Mouse (Mus musculus): ENCODE results near the gene Trip6. TPM values are rescaled to one million over a fixed set of nuclear protein-coding genes. Genes with fewer than 3 reads are reported as not detected.

Gene Trip6
- polyA plus RNA-seq, 1 experiment from 2014 or later, result 112 TPM

Small RNA genes within 50 kb of the gene (microRNA-seq; reads per million reads assigned to microRNA genes)
- not detected for gene Mir7036 (ENCODE audit: borderline number of aligned reads)
- gene Mir8116 (ENCODE audit: borderline number of aligned reads), result not detected

Other genes with a start within 250 kb of the Trip6 start
- 0.38 and 0.51 TPM in 2 replicates for gene Serpine1, start 242.1 kb downstream of the Trip6 start, polyA plus RNA-seq (2015; fragmentation: Nextera tagmentation; extraction: Ambion mirVana)
- 7.8 and 8.5 TPM in 2 replicates for gene Trim56, start 198.2 kb downstream of the Trip6 start, polyA plus RNA-seq (2015; fragmentation: Nextera tagmentation; extraction: Ambion mirVana)
- 0.09 TPM in 1 of 2 replicates, not detected in the other for gene Muc3, start 165.1 kb downstream of the Trip6 start, polyA plus RNA-seq (2015; fragmentation: Nextera tagmentation; extraction: Ambion mirVana)
- gene Muc3a, start 102.0 kb downstream of the Trip6 start, polyA plus RNA-seq (2015; fragmentation: Nextera tagmentation; extraction: Ambion mirVana), result 0.17 and 0.28 TPM in 2 replicates
- 19.0 and 24.0 TPM in 2 replicates for gene Ache, start 26.9 kb downstream of the Trip6 start, polyA plus RNA-seq (2015; fragmentation: Nextera tagmentation; extraction: Ambion mirVana)
- gene Ufsp1, start 19.8 kb downstream of the Trip6 start, polyA plus RNA-seq (2015; fragmentation: Nextera tagmentation; extraction: Ambion mirVana), result 10.9 and 11.0 TPM in 2 replicates
- 124 TPM in 2 replicates for gene Srrt, start 6.7 kb downstream of the Trip6 start, polyA plus RNA-seq (2015; fragmentation: Nextera tagmentation; extraction: Ambion mirVana)
- 14.8 and 16.3 TPM in 2 replicates for gene Slc12a9, start 19.2 kb upstream of the Trip6 start, polyA plus RNA-seq (2015; fragmentation: Nextera tagmentation; extraction: Ambion mirVana)
- 60.2 and 66.1 TPM in 2 replicates for gene Ephb4, start 35.7 kb upstream of the Trip6 start, polyA plus RNA-seq (2015; fragmentation: Nextera tagmentation; extraction: Ambion mirVana)
- gene Zan, start 162.7 kb upstream of the Trip6 start, polyA plus RNA-seq (2015; fragmentation: Nextera tagmentation; extraction: Ambion mirVana), result 0.21 and 0.23 TPM in 2 replicates
- 45.1 and 45.9 TPM in 2 replicates for gene Pop7, start 188.1 kb upstream of the Trip6 start, polyA plus RNA-seq (2015; fragmentation: Nextera tagmentation; extraction: Ambion mirVana)
- 12.7 and 15.5 TPM in 2 replicates for gene Gigyf1, start 204.1 kb upstream of the Trip6 start, polyA plus RNA-seq (2015; fragmentation: Nextera tagmentation; extraction: Ambion mirVana)
- gene Epo, start 218.8 kb upstream of the Trip6 start, polyA plus RNA-seq (2015; fragmentation: Nextera tagmentation; extraction: Ambion mirVana), result not detected in 2 replicates
- gene Gnb2, start 219.1 kb upstream of the Trip6 start, polyA plus RNA-seq (2015; fragmentation: Nextera tagmentation; extraction: Ambion mirVana), result 442 and 451 TPM in 2 replicates
- gene Actl6b, start 239.1 kb upstream of the Trip6 start, polyA plus RNA-seq (2015; fragmentation: Nextera tagmentation; extraction: Ambion mirVana), result 1.4 and 2.8 TPM in 2 replicates